Mouse (Mus musculus): ENCODE data around the gene Alpl.

DNA sequence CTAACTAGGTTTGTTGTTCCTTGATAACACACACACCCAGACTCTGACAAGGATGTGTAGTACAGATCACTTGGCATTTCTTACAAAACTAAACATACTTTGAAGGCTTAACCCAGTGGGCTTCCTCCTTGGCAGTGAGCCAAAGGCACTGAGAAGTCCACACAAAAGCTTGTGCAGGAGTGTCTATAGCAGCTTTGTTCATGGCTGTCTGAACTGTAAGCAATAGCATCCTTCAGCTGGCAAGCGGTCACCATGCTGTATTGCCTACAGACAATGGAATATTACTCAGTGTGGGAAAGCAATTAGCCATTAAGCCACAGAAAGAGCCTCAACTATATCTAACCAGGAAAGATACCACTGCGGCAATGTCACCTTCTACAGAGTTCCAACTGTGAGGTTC is 23.3 kb upstream of the Alpl start:
- TF ChIP-seq CTCF (conservative IDR thresholded peaks at IDR 0.05 in 1 of 2, IDR thresholded peaks at IDR 0.05 in 1 of 2; ENCODE audit: low read depth in 2 of 2, low read length in 2 of 2), result no peak
- TF ChIP-seq E2F4 (IDR thresholded peaks at IDR 0.05; ENCODE audit: insufficient replicate concordance, low read depth, low read length), result no peak
- TF ChIP-seq ZMIZ1 (IDR thresholded peaks at IDR 0.05; ENCODE audit: low read depth, low read length), result no peak
- no peak for TF ChIP-seq MYC (IDR thresholded peaks at IDR 0.05; ENCODE audit: low read depth, low read length)
- TF ChIP-seq TBP (conservative IDR thresholded peaks at IDR 0.05; ENCODE audit: low read depth, low read length), result no peak
- no peak for TF ChIP-seq POLR2A (IDR thresholded peaks at IDR 0.05; ENCODE audit: low read depth, low read length)
- no peak for TF ChIP-seq MAFK (IDR thresholded peaks at IDR 0.05; ENCODE audit: insufficient replicate concordance, low read length)

All from CH12.LX (cell line).